Mouse (Mus musculus): ENCODE data around the gene Mettl22.

GRCm38 (mm10) chr16:8535411-8535810, 64.8 kb downstream of the Mettl22 start:
- TF ChIP-seq CTCF (conservative IDR thresholded peaks at IDR 0.05; ENCODE audit: low read length) (no peak), POU5F1 (IDR thresholded peaks at IDR 0.05; ENCODE audit: borderline replicate concordance, low read length) (no peak), NANOG (IDR thresholded peaks at IDR 0.05; ENCODE audit: borderline replicate concordance, low read length) (no peak)
